Mouse (Mus musculus) common myeloid progenitor, adult 5-6 weeks (primary cell): Measurements from ENCODE around the gene Akap13. TPM values are rescaled to one million over a fixed set of nuclear protein-coding genes. Genes with fewer than 3 reads are reported as not detected.

Experiments
- ATAC-seq: replicated peaks from 2 replicates; pipeline ENCODE4 v1.8.0; 2016; ENCODE audit warnings: low read depth, mild to moderate bottlenecking, moderate TSS enrichment, inconsistent platforms; ENCODE audit not compliant: poor library complexity, severe bottlenecking
- total RNA-seq: library from RNA; stranded (forward); fragments of 200-1000, 187-1606 nt; gene quantifications from 2 replicates; pipeline ENCODE4 v1.2.3, GENCODE M21; 2017

Gene Akap13
- total RNA-seq, 1 experiment from 2014 or later = 275 TPM

DNA sequence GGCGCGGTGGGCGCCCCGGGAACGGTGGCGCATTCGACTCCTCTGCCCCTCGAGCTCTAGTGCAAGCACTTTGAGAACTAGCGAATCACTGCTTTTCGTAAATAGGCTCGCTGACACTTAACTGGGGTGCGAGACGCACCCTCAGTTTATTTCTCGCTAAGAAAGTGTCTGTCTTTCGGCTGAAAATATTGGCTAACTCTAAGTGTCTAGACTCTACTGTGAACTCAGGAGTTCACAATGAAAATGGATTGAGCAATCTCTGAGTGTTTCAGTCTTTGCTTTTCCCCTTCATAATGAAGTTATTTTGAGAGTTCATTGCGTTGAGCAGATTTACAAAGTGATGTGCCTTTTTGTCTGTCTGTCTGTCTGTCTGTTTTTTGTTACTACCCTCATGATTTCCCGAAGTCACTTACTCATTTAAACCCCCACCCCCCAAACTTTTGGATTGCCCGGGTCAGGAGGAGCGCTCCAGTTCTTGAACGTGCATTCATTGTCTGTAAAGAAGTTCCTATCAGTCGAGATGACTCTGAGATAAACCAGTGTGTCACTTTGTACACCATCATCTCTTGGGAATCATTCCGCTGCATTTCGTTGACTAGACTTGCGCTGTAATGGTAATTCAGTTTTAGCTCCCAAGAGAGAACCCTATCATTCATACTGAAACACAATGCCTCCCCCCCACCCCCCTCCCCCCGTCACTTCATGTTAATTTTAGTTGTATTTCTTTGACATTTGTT lies 986 bp downstream of the Akap13 start:
- no peak for ATAC-seq

DNA sequence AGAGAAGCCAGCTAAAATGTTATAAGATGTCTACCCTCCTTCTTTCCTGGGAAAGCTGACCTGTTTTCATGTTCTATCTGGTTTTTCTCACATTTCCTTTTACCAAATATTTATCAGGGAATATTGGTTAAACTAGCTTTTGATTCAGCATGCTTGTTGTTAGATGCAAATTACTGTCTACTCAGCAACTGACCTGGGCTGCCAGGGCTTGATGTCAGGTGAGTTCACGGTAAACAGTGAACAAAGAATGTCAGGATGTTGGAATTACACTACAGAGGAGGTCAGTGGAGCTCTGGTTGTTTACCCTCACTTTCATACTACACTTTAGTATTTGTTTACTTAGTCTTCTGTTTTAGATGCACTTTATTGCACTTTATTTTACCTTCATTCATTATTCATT lies 5.0 kb downstream of the Akap13 start:
- no peak for ATAC-seq

DNA sequence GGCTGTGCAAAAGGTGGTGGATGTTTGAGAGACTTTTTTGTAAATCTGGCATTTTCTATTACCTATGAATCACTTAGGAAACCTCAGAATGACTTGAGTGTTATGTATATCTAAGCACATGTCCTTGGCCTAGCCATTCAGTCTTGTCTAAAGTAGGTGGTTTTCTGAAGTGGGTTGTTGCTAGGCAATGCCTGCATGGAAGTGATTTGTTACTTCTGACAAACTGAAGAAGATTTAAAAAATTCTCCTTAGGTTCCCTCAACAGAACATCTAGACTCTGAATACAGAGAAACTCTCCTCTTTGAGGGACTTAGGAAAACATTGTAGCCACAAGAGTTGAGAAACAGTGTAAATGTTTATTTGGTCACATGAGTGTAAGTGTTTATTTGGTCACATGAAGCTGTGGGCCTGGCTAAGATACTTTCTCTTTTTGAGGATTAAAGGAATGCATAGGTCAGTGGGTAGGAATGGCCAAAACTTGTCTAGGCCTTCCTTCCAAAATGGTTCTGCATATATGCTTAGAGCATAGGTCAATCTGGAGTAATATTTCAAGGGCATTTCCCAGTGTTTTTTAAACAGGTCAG lies 8.3 kb downstream of the Akap13 start:
- ATAC-seq = no peak

DNA sequence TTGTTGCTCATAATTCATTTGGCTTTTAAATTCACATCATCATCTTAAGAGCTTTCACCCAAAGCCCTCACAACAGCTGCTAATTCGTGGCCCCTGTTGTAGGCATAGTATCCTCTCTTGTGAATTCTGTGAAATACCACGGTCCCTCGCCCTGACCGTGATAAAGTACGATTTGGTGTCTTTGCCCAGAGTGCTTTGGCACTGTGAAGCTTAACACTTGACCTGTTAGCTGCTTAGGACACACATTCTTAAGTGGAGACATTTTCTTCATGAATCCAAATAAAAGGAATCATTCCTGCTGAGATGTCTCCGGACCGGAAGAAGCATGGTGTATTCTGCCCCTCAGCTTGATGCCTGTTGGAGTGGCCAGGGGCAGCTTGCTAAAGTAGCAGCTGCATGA lies 12.5 kb downstream of the Akap13 start:
- no peak for ATAC-seq

DNA sequence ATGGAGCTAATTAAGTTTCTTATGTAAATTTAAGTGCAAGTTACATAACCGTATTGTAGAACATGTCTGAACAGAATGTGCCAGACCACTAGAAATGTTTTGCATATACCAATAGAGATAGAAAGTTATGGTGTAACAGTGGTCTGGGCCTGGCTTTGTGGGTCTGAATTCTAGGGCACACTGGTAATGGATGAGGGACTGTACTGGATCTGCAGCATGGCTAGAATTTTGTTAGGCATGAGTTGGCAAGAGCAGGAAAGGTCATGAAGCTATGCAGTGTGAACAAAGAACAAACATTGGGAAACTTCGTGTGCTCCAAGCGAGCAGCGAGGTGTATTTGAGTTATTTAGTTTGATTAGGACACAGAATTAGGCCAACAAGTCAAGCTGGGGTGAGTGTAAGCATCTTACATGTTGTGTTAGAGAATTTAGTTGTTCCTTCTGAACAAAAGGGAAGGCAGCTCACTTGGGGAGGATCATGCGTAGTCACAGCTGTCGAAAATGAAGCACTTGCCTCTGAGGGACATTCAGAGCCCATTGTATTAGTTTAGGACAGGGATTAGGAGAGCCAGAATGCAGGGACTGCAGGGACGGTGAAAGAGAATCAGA lies 15.1 kb downstream of the Akap13 start:
- ATAC-seq = no peak

DNA sequence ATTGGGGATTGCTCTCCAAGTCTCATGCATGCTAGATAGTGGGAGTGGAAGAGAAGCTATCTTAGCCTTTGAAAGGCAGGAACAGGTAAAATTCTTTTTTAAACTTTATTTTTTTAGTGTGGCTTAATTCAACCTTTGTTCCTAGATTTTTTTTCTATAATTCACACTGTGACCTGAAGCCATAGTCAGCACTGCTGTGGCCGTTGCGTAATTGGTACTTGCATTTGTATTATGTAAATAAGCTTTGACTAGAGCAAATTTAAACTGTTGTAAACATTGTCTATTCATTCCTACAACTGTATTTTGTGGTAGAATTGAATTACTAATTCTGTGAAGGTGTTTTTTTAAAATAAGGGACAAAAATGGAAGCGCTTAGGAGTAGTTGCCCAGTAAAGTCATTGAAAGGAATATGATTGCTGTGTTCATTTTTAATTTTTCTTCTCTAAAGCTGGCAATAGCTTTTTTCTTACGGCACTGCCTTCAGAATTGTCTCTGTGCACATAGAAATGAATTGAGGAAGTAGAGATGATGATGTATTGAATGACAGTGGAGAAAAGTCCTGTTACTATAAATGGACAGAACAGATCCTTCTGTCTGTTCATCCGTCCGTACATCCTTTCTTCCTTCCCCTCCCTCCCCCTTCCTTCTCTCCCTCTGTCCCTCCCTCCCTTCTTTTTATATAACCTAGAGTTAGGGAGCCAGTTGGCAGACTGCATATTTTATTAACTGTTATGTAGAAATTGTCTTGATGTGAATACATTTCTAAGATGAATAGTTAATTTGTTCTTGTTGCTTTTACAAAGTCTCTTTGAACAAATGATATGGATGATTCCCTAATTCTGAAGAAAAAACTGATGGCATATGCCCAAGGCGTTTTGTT lies 17.2 kb downstream of the Akap13 start:
- ATAC-seq = peak; percentile 78

DNA sequence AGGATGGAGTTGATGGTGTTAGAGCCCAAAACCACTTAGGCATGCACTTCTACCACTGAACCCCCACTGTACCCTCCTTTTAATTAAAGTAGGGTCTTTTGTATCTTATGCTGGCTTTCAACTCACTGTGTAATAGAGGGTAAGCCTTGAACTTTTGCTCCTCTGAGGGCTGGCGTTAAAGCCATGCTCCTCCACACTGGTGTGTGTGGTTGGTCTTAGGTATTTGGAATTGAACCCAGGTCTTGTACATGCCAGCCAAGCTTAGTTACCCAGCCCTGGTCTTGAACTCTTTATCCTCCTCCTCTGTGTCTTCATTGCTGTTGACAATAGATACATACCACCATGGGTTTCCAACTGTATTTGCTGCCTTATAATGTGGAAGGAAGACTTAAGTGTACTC lies 18.0 kb downstream of the Akap13 start:
- ATAC-seq = no peak

DNA sequence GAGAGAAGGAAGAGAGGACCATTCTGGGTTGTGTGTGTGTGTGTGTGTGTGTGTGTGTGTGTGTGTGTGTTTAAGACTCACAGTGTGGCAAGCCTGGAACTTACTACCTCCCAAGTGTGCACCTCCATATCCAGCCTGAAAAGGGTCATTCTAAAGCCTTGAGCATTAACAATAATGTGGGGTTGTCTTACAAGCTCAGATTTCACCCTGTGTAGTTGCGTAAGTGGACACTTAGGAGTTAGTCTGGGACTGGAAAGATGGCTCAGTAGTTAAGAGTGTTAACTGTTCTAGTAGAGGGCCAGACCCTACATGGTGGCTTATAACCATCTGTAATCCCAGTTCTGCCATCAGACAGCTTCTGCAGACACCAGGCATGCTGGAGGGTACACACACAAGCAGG lies 18.7 kb downstream of the Akap13 start:
- no peak for ATAC-seq

DNA sequence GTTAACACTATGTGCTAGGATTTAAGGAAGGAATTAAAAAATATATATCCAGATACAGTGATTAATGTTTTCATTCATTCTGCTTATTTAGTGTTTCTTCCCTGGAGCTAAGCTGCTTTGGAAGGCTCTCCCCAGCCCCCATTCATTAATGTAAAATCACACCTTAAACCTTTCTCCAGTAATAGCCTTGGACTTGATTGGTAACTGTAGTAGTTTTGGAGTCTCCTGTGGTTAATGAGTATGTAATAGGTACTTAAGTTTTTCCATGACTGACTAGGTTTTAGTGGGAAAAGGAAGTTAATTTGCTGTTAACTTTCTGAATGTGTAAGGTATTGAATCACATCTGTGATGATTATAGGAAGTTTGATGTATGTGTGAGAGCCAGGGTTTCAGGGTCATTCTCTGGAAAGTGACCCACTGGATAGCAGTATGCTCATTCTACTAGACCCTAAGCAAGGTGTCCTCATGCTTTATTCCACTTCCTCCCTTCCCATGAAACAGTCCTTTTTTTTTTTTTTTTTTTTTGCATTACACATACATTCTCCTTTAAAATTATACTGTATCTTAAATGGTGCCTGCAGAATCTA lies 19.3 kb downstream of the Akap13 start:
- no peak for ATAC-seq

DNA sequence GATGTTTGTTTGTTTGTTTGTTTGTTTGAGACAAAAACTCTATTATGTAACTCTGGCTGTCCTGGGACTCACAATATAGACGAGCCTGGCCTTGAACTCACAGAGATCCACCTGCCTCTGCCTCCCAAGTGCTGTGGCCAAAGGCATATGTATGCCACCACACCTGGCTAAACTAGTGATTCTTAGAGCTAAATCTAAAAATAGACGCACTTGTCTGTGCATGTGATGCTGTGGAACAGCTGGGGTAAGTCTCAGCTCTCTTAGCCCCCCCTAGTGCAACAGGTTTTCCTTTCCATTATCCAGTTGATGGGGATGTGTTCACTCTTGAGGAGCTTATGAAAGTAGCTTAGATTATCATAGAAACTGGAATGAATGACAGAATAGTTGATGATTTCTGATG lies 22.7 kb downstream of the Akap13 start:
- ATAC-seq = no peak

DNA sequence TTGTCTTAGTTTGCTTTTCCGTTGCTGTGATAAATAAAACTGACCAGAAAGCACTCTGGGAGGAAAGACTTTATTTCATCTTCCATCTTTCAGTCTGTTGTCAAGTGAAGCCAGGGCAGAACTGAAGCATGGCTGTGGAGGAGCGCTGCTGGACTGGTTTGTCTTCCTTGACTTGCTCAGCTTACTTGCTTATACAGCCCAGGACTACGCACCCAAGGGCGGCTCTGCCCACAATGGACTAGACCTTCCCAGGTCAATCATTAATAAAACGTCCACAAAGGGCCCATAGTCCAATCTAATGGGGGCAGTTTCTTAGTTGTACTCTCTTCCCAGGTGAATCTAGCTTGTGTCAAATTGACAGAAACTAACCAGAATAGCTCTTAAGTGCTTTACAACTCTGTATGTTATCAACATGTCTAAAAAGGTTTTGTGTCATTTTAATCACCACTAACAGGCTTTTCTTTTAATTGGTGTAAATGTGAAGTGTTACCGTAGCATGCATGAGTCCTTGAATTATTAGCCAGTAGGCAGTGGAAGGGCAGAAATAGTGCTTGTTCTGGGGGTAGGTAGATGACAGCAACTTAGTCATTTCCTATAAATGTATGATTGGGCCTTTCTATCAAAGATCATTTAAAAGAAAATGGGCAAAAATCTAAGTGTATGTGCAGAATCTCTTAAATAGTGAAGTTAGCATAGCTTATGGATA lies 25.5 kb downstream of the Akap13 start:
- no peak for ATAC-seq

DNA sequence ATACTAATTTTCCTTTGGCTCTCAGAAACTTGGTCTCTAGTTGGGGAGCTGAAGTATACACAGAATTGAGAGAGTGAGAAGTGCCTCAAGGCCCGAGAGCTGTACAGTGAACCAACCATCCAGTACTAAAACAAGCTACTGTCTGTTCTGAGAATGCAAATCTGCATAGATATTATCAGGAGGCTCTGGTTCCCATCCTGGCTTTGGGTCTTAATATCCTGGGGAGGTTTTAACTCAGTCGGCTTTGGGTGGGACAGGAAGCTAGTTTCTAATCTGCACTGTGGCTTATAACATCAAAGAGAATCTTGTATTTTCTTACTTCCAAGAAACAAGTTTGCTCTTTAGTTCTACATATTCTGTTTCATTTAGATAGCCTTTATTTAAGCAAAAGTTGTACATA lies 30.7 kb downstream of the Akap13 start:
- 0 out of 2 replicates have a peak, but pooled peaks have one; percentile 18 for ATAC-seq

DNA sequence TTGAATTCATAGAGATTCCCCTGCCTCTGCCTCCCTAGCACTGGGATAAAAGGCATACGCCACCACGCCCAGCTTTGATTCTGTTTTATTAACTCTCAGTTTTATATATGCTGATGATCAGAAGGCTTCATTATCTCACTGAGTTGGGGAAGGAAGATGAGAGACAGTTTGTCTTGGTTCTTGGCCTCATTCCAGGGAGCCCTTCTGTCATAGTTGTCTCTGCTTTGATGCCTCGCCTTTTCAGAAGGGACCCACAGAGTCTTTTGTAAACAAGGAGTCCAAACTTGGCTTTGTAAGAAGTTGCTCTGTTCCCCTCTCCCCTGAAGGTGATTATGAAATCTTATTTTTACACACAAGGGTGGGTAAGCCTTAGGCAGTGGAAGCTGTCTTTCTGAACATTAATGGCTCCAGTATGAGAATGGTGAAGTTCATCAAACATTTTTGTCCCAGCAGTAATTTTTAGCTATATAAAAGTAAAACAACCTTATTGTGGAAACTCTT lies 40.7 kb downstream of the Akap13 start:
- ATAC-seq = no peak

DNA sequence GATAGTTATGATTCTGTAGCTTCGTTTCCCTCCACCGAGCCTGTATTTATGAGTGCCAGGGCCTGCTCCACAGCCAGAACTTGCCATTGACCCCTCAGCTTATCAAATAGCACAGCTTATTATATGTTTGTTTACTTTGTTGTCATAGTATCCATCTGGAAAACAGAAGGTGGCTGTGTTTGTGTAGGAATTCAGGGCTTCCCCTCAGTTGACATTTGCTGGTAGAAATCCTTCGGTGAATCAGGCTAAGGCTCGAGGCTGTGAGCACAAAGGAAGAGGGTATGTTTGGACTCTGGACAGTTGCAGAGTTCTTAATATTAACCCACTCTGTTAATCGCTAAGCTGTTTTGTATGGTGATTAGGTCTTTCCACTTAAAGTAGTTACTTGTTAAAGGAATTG lies 43.3 kb downstream of the Akap13 start:
- ATAC-seq = no peak

DNA sequence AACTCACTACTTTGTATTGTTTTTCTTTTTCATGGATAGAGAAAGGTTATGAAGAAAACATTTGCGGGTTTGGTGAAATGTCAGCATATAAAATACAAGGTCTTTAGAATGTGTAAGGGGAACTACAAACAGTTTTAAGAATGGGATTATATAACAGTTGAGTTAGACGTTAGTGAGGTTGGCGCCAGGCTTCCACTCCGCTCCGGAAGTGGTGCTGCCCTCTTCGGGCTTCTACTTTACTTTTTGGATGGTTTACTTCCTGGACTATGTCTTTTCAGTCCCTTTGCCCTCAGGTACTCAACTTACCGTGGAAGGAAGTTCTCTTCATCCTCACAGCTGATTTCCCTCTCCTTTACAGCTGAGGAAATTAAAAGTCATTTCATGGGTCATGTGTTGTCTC lies 43.9 kb downstream of the Akap13 start:
- no peak for ATAC-seq

DNA sequence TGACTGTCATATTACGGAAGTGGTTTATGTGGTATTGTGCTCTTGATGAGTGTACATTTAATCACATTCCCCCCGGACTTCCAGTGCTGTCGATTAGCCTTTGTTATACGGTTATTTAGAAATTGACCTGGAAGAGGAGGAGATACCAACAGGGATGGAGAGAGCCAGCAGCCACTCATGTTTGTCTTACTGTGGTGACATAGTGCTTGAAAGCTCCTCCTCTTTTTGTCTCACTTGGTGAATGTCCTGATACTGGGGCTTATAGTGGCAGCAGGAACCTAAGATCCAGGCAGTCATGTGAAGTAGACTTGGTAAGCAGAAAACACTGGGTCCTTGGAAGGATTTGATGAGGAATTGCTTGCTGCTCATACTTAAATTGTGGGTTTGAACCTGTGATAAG lies 44.8 kb downstream of the Akap13 start:
- ATAC-seq = peak; percentile 67

DNA sequence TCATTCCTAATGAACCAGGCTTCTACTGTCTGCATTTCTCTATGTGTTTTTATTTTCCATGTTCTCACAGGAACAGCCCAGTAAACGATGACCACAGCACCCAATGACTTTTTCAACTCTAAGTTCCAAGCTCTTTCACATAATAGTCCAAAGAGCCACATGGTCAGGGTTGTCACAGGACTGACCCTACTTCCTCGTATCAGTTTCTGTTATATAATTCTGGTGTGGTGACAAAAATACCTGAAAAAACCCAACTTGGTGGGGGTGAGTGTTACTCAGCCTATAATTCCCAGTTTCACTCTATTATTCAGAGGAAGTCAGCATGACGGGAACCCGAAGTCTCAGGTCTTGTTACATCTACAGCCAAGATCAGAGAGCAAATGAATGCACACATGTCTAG lies 45.5 kb downstream of the Akap13 start:
- ATAC-seq = no peak

DNA sequence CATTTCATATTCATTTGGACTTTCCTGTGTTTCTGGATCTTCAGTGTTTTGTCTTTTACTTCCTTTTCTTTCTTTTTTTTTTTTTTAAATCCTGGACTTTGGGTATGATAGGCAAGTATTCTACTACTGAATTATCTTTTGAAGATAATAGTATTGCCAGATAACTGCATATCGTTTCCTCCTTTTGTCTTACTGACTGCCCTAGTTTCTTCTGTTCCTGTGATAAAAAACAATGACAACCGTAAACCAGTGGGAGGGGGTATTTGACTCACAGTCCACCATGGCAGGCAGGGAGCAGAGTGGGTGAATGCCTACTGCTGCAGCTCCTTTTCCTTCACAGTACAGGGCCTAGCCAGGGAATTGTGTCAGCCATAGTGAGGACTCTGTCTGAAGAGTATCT lies 49.2 kb downstream of the Akap13 start:
- no peak for ATAC-seq

DNA sequence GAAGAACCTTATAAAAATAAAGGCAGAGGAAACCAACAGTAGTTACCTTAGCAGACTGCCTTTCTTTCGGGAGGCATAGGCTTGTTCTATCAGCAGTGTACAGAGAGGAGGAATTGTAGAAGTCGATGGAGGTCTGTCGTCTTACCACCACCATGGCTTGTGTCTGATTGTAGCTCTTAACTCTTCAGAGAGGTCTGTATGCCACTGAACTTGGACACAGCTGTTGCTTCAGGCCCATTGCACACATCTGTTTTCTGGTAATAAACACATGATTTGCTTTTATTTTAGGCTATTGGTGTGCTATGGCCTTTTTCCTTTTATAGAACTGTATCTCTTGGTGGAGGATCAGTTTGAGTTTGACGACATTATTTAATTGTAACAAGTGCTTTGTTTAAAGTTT lies 51.3 kb downstream of the Akap13 start:
- ATAC-seq = no peak
